Mouse (Mus musculus) left cerebral cortex, adult 11 months (tissue): Measurements from ENCODE around the gene Ccdc170.

ENCODE experiments used
- DNase-seq: peaks from one replicate; pipeline ENCODE4 v3.0.0; 2022; ENCODE audit warnings: low spot score

Ccdc170 gene

DNA sequence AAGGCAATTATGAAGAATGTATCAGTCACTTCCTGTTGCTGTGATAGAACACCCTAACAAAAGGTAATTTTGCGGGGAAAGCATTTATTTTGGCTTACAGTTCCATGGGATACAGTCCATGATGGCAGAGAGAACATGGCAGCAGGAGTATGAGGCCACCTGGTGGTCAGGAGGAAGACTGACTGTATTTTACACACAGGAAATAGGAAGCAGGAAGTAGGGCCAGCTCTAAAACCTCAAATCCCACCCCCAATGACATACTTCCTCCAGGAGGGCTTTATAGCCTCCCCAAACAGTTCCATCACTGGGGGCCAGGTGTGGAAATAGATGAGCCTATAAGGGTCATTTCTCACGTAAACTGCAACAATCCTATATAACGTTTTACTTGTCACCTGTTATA, 39.8 kb downstream of the Ccdc170 start:
- DNase-seq: no peak

DNA sequence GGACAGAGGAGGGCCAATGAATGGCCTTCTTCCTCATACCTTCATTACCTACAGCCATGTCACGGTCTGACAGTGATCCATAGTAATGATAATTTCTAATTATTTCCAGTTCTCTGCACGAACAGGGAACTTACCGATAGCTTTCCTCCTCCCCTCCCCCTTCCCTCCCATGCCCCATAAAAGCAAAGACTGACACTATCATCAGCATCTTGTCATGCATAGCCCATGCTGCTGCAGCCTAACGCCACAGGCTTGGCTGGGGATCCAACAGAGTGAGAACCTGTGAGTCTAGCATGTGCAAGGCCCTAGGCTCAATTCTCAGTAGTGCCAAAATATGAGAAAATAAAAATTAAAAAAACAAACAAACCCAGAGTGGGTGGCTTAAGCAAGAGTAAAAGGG, 40.8 kb downstream of the Ccdc170 start:
- no peak for DNase-seq

GRCm38 (mm10) chr10:4528043-4528442, 45.7 kb downstream of the Ccdc170 start:
- no peak for DNase-seq

DNA sequence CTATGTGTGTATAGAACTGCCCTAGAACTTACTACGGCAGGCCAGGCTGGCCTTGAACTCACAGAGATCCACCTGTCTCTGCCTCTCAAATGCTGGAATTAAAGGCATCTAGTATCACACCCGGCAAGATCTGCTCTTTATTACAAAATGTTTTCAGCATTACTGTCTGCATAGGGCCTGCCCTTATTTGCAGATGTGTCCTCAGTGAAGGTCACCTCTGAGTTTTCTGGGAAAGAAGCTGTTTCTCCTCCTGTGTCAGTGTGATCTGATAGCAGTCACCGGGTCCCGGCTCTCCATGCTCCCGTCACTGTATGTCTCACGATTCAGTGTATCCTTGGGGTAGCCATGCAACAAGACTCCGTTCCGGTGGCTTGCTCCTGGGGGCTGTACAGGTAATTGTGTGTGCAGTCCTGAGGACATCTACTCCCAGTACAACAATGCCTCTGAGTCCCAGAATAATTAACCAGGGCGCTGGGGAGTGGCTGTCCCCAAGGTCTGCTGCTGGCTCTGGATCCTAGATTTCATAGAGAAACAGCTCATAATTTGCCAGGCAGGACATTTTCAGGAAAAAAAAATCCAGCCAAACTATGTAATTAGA, 48.4 kb downstream of the Ccdc170 start:
- no peak for DNase-seq

DNA sequence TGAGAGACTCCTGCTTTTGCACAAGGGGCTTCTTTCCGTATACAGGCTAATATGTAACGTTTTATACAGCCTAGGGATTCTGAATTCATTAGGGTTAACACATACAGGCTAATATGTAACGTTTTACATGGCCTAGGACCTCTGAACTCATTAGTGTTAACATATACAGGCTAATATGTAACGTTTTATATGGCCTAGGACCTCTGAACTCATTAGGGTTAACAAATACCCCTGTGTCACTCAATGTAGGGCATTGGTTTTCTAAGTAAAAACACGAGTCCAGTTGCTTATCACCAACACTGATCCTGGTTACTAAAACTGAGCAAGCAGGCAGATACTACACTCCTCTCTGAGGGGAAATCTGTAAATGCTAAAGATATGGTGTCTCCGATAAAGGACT, 49.6 kb downstream of the Ccdc170 start:
- DNase-seq: no peak

DNA sequence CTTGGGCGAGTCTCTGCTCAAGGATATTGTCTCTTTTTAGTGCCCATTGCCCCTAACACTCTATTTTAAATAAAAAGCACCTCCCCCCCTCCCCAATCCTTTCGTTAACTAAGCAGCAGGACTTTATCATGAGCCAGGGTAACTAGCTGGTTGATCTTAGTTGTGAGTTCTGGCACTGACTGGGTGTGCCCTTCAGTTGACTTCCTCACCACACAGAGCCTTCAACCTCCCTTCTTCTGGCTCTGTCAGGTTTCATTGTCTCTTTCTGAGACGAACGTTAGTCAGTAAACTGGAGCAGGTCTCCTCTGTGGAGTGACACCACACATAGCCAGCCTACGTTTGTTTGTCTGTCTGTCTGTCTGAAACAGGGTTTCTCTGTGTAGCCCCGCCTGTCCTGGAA, 50.4 kb downstream of the Ccdc170 start:
- DNase-seq: no peak

- no peak for DNase-seq
Measured at GRCm38 (mm10) chr10:4533873-4534272, 51.6 kb downstream of the Ccdc170 start.

DNA sequence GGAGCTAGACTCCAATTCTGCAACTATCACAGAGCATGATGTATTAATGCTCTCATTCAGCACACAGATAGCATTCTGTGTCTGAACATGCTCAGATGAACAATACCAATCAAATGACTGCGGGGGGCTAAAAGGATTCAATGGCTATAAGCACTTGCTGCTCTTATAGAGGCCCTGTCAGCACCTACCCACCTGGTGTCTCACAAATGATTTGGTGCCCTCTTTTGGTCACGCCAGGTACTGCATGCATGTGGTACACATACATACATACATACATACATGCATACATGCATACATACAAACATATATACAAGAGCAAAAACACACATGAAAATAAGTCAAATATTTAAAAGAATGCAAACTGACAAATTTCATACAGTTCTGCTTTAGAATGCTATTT, 63.2 kb downstream of the Ccdc170 start:
- no peak for DNase-seq

GRCm38 (mm10) chr10:4553442-4554119, 71.3 kb downstream of the Ccdc170 start:
- no peak for DNase-seq

- no peak for DNase-seq
Measured at GRCm38 (mm10) chr10:4556842-4557377, 74.6 kb downstream of the Ccdc170 start.

DNA sequence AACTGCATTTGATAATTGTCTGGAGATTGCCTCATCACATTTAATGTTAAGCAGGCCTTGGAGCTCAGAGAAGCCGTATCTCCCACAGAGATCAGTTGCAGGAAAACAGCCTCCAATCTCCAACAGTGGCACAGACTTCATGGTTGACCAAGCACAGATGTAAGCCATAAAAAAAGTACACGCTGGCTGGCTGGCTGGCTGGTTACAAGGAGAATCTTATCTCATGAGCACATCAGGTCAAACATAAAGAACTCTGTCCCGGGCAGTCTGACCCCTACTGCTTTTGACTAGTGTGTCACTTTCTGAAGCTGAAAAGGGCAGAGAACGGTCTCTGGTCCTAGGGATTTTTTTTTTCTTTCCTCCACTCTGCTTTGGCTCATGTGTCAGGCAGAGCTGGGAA, 76.8 kb downstream of the Ccdc170 start:
- DNase-seq: no peak

GRCm38 (mm10) chr10:4565148-4565547, 82.8 kb downstream of the Ccdc170 start:
- DNase-seq: no peak

DNA sequence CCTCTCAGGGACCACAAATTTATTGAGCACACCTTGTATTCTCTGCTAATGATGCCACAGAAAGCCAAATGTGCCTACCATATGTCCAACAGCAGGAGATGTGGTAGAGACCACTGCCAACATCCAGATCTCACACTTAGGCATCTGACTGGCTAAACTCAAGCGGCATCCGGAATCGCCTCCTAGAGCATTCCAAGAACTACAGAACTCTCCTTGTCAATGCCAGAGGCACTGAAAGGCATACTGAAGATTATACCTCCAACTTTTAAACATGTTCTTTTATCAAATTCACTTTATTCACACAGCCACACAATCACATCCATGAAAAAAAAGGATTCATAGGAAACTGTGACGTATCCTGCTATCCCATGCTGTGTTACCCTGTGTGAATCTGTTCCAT, 88.5 kb downstream of the Ccdc170 start:
- DNase-seq: no peak

DNA sequence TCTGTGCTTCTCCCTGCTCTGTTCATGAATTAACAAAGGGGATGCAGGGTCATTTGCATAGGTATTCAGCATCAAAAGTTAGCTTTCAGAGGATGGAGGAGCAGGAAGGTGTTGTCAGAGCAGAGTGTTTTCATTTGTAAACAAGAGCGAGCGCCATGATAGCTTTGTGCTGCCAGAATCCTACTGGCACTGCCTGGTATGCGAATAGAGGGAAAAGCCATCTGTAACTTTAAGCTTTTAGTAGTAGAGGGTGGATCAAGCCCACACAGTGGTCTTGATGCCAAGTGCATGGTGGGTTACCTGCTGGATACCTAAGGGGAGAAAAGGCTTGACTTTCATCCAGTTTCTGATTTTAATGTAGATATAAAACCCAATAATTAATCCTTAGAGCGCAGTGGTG, 89.0 kb downstream of the Ccdc170 start:
- DNase-seq: no peak

- DNase-seq: no peak
Measured at GRCm38 (mm10) chr10:4581905-4582304, 99.6 kb downstream of the Ccdc170 start.

DNA sequence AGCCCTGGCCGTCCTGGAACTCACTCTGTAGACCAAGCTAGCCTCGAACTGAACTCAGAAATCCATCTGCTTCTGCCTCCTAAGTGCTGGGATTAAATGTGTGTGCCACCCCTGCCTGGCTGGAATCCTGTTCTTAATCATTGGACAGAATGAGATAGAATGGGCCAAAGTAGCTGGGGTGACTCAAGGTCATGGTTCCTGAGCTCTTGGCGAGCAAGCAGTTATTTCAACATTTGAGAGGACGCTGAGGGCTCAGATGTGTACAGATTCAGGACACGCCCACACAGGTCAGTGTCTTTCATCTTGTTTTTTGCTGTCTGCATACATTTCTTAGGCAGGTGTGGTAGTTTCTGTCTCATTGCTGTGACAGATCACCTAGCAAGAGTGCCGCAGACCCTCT, 104.4 kb downstream of the Ccdc170 start:
- no peak for DNase-seq

DNA sequence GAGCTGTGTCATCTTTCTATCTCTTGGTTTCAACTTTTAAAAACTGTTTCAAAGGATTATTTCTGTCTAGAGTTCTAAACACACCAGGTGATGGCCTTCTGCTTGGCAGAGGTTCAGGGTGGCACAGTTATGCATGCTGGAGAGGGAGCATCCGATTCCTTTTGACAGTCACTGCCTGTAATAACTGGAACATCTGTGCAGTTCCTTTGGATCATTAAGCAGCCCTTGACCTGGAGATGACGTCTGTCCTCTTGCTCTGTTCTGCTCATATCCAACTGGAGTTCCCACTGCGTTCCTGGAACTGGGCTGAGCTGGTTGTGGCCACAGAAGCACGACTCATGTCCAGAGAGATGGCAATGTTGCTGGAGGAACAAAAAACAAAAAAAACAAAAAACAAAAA, 107.3 kb downstream of the Ccdc170 start:
- no peak for DNase-seq

DNA sequence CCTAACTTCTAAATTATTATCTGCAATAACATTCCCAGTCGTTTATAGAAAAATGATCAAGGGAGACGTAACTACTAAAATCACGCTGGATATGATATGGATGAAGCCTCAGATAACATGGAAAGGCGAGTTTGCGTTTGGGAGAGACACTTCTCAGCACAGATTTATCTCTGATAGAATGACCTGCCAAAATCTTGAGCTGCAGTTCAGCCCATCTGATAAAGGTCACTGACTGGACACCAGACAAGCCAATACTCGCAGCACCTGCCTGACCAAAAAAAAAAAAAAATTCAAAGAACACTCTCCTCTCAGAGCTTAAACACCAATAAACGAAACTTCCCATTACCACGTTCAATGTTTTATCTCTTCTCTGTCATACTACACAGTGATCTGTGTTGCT, 108.7 kb downstream of the Ccdc170 start:
- DNase-seq: no peak

DNA sequence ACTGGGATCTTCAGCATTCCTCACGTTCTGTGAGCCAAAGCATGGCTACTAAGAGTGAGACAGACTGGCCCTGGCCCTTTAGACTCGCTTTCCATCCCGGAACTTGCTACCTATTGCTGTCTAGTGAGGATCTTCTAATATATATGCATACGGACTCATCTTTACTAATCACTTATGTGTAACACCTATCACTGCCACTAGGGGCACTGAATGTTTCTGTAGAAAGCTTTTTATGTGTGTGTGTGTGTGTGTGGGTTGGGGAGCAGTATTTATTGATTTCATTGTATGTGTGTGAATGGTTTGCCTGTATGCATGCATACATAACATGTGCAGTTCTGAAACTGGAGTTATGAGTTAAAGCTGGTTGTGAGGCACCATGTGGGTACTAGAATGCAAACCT, 111.5 kb downstream of the Ccdc170 start:
- no peak for DNase-seq

DNA sequence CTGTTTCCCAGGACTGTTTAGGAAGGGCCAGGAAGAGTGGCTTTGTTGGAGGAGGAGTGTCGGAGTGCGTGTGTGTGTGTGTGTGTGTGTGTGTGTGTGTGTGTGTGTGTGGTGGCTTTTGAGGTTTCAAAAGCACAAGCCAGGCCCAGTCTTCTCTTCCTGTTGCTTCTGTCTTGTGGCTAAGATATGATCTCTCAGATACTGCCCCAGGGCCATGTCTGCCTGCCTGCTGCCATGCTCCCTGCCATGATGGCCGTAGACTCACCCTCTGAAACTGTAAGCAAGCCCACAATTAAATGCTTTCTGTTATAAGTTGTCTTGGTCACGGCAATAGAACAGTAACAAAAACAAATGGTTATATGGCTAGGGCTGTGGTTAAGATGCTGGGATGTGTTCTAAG, 114.9 kb downstream of the Ccdc170 start:
- DNase-seq: no peak

DNA sequence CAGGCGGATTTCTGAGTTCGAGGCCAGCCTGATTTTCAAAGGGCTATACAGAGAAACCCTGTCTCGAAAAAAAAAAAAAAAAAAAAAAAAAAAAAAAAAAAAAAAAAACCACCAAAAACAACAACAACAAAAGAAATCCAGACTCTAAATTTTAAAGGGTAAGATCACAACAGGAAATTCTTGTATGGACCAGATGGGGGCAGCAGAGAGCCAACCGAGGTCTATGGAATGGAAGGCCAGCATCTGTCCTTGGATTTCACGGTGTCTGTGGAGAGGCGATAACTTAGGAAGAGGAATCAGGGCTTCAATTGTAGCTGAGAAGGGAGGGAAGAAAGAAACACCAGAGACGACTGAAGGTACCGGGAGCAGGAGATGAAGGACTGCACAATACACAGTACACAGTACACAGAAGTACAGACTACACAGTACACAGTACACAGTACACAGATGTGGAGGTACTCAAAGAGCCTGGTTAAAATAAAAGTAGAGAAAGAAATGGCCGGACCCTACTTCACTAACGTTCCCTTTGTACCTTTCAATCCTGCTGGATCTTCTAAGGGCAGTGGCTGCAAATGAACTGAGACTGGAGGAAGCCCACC, 116.0 kb downstream of the Ccdc170 start:
- DNase-seq: peak; percentile 22

GRCm38 (mm10) chr10:4598916-4599315, 116.6 kb downstream of the Ccdc170 start:
- no peak for DNase-seq

DNA sequence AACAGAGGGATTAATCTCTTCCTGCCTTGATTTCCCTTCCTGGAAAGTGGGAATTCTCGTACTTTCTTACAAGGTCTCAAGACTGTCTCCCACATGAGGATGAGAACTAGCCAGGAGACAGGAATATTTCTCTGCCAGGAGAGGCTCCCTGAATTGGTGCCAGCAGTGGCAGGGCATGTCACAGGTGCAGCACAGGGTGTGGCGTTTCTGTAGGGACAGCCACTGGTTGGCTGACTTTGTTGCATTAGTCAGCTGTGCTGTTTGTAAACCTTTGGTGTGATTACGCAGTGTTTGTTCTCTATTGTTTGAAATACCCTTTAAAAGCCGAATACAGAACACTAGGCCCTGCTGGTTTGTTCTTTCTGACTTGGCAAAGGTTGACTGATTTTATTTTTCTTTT, 117.3 kb downstream of the Ccdc170 start:
- DNase-seq: no peak
